Mouse (Mus musculus) CH12.LX (cell line): ENCODE results near the gene Tnfrsf19. TPM values are rescaled to one million over a fixed set of nuclear protein-coding genes. Genes with fewer than 3 reads are reported as not detected.

Experiments used
- DNase-seq: peaks from one replicate; pipeline ENCODE4 v3.0.0-alpha.2; 2013; ENCODE audit errors: extremely low read depth
- H3K27ac ChIP-seq: 2 replicates; pipeline ENCODE4 v1.5.1; 2012; ENCODE audit warnings: low read depth, mild to moderate bottlenecking, control low read depth, moderate library complexity; ENCODE audit not compliant: insufficient read depth
- H3K27me3 ChIP-seq: replicated peaks from 2 replicates; pipeline ENCODE3; 2012; ENCODE audit warnings: inconsistent platforms
- H3K36me3 ChIP-seq, 2 experiments: replicated peaks in 1 of 2; 2 replicates each; pipeline versions ENCODE3 to v1.6.1; 2012; ENCODE audit warnings: inconsistent platforms in 1 of 2, low read length in 1 of 2, mild to moderate bottlenecking in 1 of 2, mixed read lengths in 1 of 2, moderate library complexity in 1 of 2; ENCODE audit not compliant: control insufficient read depth in 1 of 2, insufficient read depth in 1 of 2
- H3K4me1 ChIP-seq, 2 experiments: 2 replicates each; pipeline ENCODE4 v1.6.1; 2012; ENCODE audit warnings: inconsistent platforms in 1 of 2, moderate library complexity in 1 of 2; ENCODE audit not compliant: insufficient read depth in 2 of 2, control insufficient read depth in 1 of 2
- H3K4me2 ChIP-seq: 2 replicates; pipeline ENCODE4 v1.6.1; 2012; ENCODE audit warnings: low read depth, mild to moderate bottlenecking, control low read depth; ENCODE audit not compliant: poor library complexity, insufficient read depth, severe bottlenecking
- H3K4me3 ChIP-seq, 3 experiments: fragments of 150-350 bp in 1 of 3; sonication (generic) in 1 of 3; replicated peaks in 1 of 3; 2 replicates each; pipeline versions ENCODE3 to v1.5.1; 2011 to 2012; ENCODE audit warnings: low read depth in 2 of 3, low read length in 2 of 3, mild to moderate bottlenecking in 2 of 3, moderate library complexity in 2 of 3, control low read depth in 1 of 3, improper control_type of control experiment in 1 of 3, inconsistent platforms in 1 of 3, mixed read lengths in 1 of 3; ENCODE audit not compliant: poor library complexity in 1 of 3
- H3K79me2 ChIP-seq: replicated peaks from 2 replicates; pipeline ENCODE4 v1.6.1; 2012; ENCODE audit warnings: mild to moderate bottlenecking, moderate library complexity; ENCODE audit not compliant: control insufficient read depth, poor library complexity, insufficient read depth, severe bottlenecking; ENCODE audit errors: extremely low read depth
- H3K9ac ChIP-seq: 2 replicates; pipeline ENCODE4 v1.6.1; 2012; ENCODE audit warnings: low read depth, mild to moderate bottlenecking, control low read depth, moderate library complexity; ENCODE audit not compliant: insufficient read depth
- H3K9me3 ChIP-seq: replicated peaks from 2 replicates; pipeline ENCODE3; 2012; ENCODE audit warnings: low read length, inconsistent platforms, mixed read lengths
- BHLHE40 ChIP-seq: IDR thresholded peaks from 2 replicates; pipeline ENCODE4 v1.6.1; 2011; ENCODE audit warnings: mild to moderate bottlenecking, low read depth, low read length, improper control_type of control experiment
- EP300 ChIP-seq: IDR thresholded peaks from 2 replicates; pipeline ENCODE4 v1.6.1; 2011; ENCODE audit warnings: low read length, improper control_type of control experiment
- ETS1 ChIP-seq: conservative IDR thresholded peaks from 2 replicates; pipeline ENCODE4 v1.6.1; 2012; ENCODE audit warnings: low read depth, mild to moderate bottlenecking, inconsistent platforms, low read length, improper control_type of control experiment, moderate library complexity
- IRF4 ChIP-seq: IDR thresholded peaks from 2 replicates; pipeline ENCODE4 v1.6.1; 2014; ENCODE audit warnings: low read depth, mild to moderate bottlenecking, inconsistent platforms, low read length, improper control_type of control experiment
- JUN ChIP-seq: IDR thresholded peaks from 2 replicates; pipeline ENCODE4 v1.6.1; 2011; ENCODE audit warnings: low read depth, mild to moderate bottlenecking, low read length, improper control_type of control experiment, moderate library complexity; ENCODE audit not compliant: insufficient read depth
- MAFK ChIP-seq: IDR thresholded peaks from 2 replicates; pipeline ENCODE4 v1.6.1; 2011; ENCODE audit warnings: low read length, improper control_type of control experiment; ENCODE audit not compliant: insufficient replicate concordance
- MAX ChIP-seq: IDR thresholded peaks from 2 replicates; pipeline ENCODE4 v1.6.1; 2011; ENCODE audit warnings: low read length, improper control_type of control experiment
- MAZ ChIP-seq: IDR thresholded peaks from 2 replicates; pipeline ENCODE4 v1.6.1; 2012; ENCODE audit warnings: low read depth, mild to moderate bottlenecking, inconsistent platforms, low read length, improper control_type of control experiment, moderate library complexity
- MEF2A ChIP-seq: IDR thresholded peaks from 2 replicates; pipeline ENCODE4 v1.6.1; 2014; ENCODE audit warnings: low read depth, mild to moderate bottlenecking, inconsistent platforms, low read length, improper control_type of control experiment, borderline replicate concordance
- MXI1 ChIP-seq: IDR thresholded peaks from 2 replicates; pipeline ENCODE4 v1.6.1; 2011; ENCODE audit warnings: mild to moderate bottlenecking, low read depth, low read length, improper control_type of control experiment
- MYC ChIP-seq: IDR thresholded peaks from 2 replicates; pipeline ENCODE4 v1.6.1; 2011; ENCODE audit warnings: low read depth, mild to moderate bottlenecking, improper control_type of control experiment, low read length
- NELFE ChIP-seq: IDR thresholded peaks from 2 replicates; pipeline ENCODE4 v1.6.1; 2011; ENCODE audit warnings: low read depth, low read length, improper control_type of control experiment
- PAX5 ChIP-seq: IDR thresholded peaks from 2 replicates; pipeline ENCODE4 v1.6.1; 2012; ENCODE audit warnings: low read length, inconsistent platforms, mixed read lengths
- POLR2A ChIP-seq: IDR thresholded peaks from 2 replicates; pipeline ENCODE4 v1.6.1; 2011; ENCODE audit warnings: low read depth, mild to moderate bottlenecking, improper control_type of control experiment, low read length
- RAD21 ChIP-seq: IDR thresholded peaks from 2 replicates; pipeline ENCODE4 v1.6.1; 2011; ENCODE audit warnings: low read depth, mild to moderate bottlenecking, low read length, improper control_type of control experiment, moderate library complexity
- RCOR1 ChIP-seq: conservative IDR thresholded peaks from 2 replicates; pipeline ENCODE4 v1.6.1; 2012; ENCODE audit warnings: low read depth, mild to moderate bottlenecking, inconsistent platforms, low read length, improper control_type of control experiment
- SIN3A ChIP-seq: IDR thresholded peaks from 2 replicates; pipeline ENCODE4 v1.6.1; 2012; ENCODE audit warnings: low read length, improper control_type of control experiment, inconsistent platforms
- SMC3 ChIP-seq: IDR thresholded peaks from 2 replicates; pipeline ENCODE4 v1.6.1; 2011; ENCODE audit warnings: low read depth, low read length, improper control_type of control experiment
- UBTF ChIP-seq: IDR thresholded peaks from 2 replicates; pipeline ENCODE4 v1.6.1; 2012; ENCODE audit warnings: low read depth, mild to moderate bottlenecking, inconsistent platforms, low read length, improper control_type of control experiment, moderate library complexity
- USF1 ChIP-seq: IDR thresholded peaks from 2 replicates; pipeline ENCODE4 v1.6.1; 2014; ENCODE audit warnings: low read depth, mild to moderate bottlenecking, inconsistent platforms, low read length, improper control_type of control experiment
- ZKSCAN1 ChIP-seq: IDR thresholded peaks from 2 replicates; pipeline ENCODE4 v1.6.1; 2012; ENCODE audit warnings: low read depth, inconsistent platforms, low read length, improper control_type of control experiment, borderline replicate concordance
- ZNF384 ChIP-seq: IDR thresholded peaks from 2 replicates; pipeline ENCODE4 v1.6.1; 2012; ENCODE audit warnings: low read depth, low read length, improper control_type of control experiment, inconsistent platforms
- dilution Hi-C: fragments of 300-500 bp; cut with MboI; formaldehyde crosslinking; loops from 2 replicates; pipeline ENCODE4 v1.14.3; 2020; ENCODE audit warnings: low sequenced_read_pairs; ENCODE audit not compliant: extremely low pct_unique_long_range_greater_than_20kb, extremely low pct_ligation_motif_present
- in situ Hi-C: fragments of 300-500 bp; cut with MboI; formaldehyde crosslinking; loops from 3 replicates; pipeline ENCODE4 v1.14.3; 2019; ENCODE audit warnings: low sequenced_read_pairs, low pct_ligation_motif_present, low pct_unique_long_range_greater_than_20kb, mixed read lengths
- polyA plus RNA-seq: library from polyadenylated mRNA; unstranded; fragments of >175 nt; gene quantifications from 2 replicates; pipeline ENCODE4 v1.2.1, GENCODE M21; 2012; ENCODE audit warnings: low read depth; ENCODE audit not compliant: insufficient read length
- total RNA-seq, 2 experiments: library from RNA; depleted of rRNA; stranded (reverse); fragments of 300-350 nt in 1 of 2; fragments of >200 nt in 1 of 2; gene quantifications; 2 replicates each; pipeline ENCODE4 v1.2.3; 2012 to 2014

Gene Tnfrsf19
- total and polyA plus RNA-seq, 3 experiments: 4.4 to 6.5 (median 4.6) TPM

DNA sequence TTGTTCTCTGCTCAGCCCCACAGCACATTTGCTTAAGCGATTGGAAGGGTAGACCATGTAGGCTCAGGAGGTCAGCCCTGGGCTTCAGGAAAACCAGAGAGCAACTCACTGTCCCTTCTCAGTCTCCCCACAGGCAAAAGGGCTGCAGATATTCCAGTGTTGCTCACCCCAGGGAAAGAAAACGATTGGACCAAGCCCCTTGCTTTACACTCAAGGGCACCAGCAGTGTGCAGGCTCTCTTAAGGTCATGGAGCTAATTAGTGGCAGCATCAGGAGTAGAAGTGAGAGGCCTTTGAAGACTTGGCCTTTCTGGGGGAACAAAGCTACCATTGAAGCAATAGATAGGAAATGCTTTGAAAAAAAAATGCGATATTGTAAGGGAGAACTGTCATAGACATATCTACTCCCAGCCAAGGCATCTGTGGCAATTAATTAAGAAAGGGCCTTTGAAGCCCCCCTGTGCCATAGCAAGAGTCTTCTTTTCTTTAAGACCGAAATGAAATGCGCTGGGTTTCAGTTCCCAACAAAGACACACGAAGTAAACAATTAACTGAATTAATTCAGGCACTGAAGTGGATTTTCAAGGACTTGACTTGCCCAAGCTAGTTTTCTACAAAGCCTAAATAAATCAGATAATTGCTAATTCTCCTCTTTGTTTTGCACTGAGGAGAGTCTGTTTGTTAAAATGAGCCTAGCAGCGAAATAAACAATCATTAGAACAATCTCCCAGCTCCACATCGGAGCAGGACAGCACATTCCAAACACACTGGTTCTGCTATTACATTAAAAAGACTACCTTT is 2.6 kb downstream of the Tnfrsf19 start:
- Histone ChIP-seq H3K27me3 (no peaks in the 10 kb centered on the region), H3K27ac (no peak overlapping the region), H3K9ac (no peak overlapping the region), H3K36me3 (no peaks in the 10 kb centered on the region), H3K4me3 (no peak overlapping the region), H3K9me3 (no peaks in the 10 kb centered on the region), H3K4me1 (peaks cover 5 to 12% of the 10 kb centered on the region in 2 experiments; a peak in 2 of 4 replicates), H3K4me2 (no peak overlapping the region), H3K79me2 (no peaks in the 10 kb centered on the region)
- no peak for TF ChIP-seq UBTF
- TF ChIP-seq USF1: no peak
- TF ChIP-seq MAZ: no peak
- no peak for TF ChIP-seq MEF2A
- TF ChIP-seq ETS1: no peak
- no peak for TF ChIP-seq MYC
- TF ChIP-seq BHLHE40: no peak
- no peak for TF ChIP-seq RCOR1
- TF ChIP-seq MXI1: no peak
- TF ChIP-seq MAFK: no peak
- dilution Hi-C loops: no loop called here
- no peak for DNase-seq
- in situ Hi-C loops: no loop called here

DNA sequence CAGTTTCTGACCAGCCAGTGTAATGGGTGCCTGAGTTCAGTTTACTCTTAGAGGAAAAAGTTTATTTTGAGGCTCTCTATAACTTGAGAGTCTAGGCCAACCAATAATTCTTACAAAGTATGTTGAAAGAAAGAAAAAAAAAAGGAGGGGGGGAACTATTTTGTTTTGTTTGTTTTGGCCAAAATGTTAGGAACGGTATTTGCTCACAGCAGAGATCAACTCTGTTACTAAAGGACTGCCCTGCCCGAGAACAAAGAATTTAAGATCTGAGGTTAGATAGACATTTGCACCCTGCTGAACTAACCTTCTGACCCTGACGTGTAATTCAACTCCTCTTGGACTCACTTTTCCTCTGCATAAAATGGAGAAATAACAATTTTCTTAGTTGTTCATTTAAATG is 4.0 kb downstream of the Tnfrsf19 start:
- Histone ChIP-seq H3K4me2 (no peak overlapping the region), H3K27ac (no peak overlapping the region), H3K9me3 (no peaks in the 10 kb centered on the region), H3K9ac (no peak overlapping the region), H3K36me3 (no peaks in the 10 kb centered on the region), H3K4me1 (peaks cover 8 to 12% of the 10 kb centered on the region in 2 experiments; a peak in 3 of 4 replicates), H3K4me3 (no peak overlapping the region), H3K79me2 (no peaks in the 10 kb centered on the region), H3K27me3 (no peaks in the 10 kb centered on the region)
- dilution Hi-C loops (no loop called here), in situ Hi-C loops (no loop called here)
- no peak for TF ChIP-seq EP300
- TF ChIP-seq SMC3: no peak
- TF ChIP-seq JUN: no peak
- no peak for TF ChIP-seq POLR2A
- no peak for TF ChIP-seq RAD21
- TF ChIP-seq PAX5: no peak
- TF ChIP-seq NELFE: no peak
- no peak for TF ChIP-seq ZNF384
- TF ChIP-seq MYC: no peak
- no peak for TF ChIP-seq BHLHE40
- TF ChIP-seq IRF4: no peak
- no peak for TF ChIP-seq SIN3A
- no peak for TF ChIP-seq MAX
- TF ChIP-seq ZKSCAN1: no peak
- DNase-seq: no peak
